Mouse (Mus musculus): ENCODE data around the gene Gpr89. TPM values are rescaled to one million over a fixed set of nuclear protein-coding genes. Genes with fewer than 3 reads are reported as not detected.

The Gpr89 gene
- total RNA-seq, 2 experiments from 2014 or later: 20.0 to 29.7 TPM

- ATAC-seq (replicated peaks; ENCODE audit: poor library complexity): no peak
Measured at GRCm38 (mm10) chr3:96825261-96825660, 79.9 kb downstream of the Gpr89 start.

- ATAC-seq (replicated peaks; ENCODE audit: poor library complexity): no peak
Measured at GRCm38 (mm10) chr3:96824614-96825013, 80.5 kb downstream of the Gpr89 start.

- ATAC-seq (replicated peaks; ENCODE audit: poor library complexity): no peak
Measured at GRCm38 (mm10) chr3:96823701-96824100, 81.4 kb downstream of the Gpr89 start.

GRCm38 (mm10) chr3:96821581-96821980 lies 83.6 kb downstream of the Gpr89 start:
- no peak for ATAC-seq (replicated peaks; ENCODE audit: poor library complexity)

GRCm38 (mm10) chr3:96820116-96820915 lies 84.8 kb downstream of the Gpr89 start:
- peak; percentile 29; the same call in 1 of the 2 replicates for ATAC-seq (replicated peaks; ENCODE audit: poor library complexity)

Other genes with a start within 250 kb of the Gpr89 start
- not detected in 2 replicates for gene Ankrd35, start 235.2 kb downstream of the Gpr89 start, total RNA-seq (2015)
- gene Ankrd35, start 235.2 kb downstream of the Gpr89 start, total RNA-seq (2017): not detected in 2 replicates
- 4.0 and 8.1 TPM in 2 replicates for gene Pias3, start 209.0 kb downstream of the Gpr89 start, total RNA-seq (2015)
- gene Pias3, start 209.0 kb downstream of the Gpr89 start, total RNA-seq (2017): 2.6 and 6.7 TPM in 2 replicates
- gene Nudt17, start 196.8 kb downstream of the Gpr89 start, total RNA-seq (2015): 0.59 TPM in 1 of 2 replicates, not detected in the other
- gene Nudt17, start 196.8 kb downstream of the Gpr89 start, total RNA-seq (2017): not detected in 2 replicates
- 31.2 and 35.2 TPM in 2 replicates for gene Polr3c, start 177.7 kb downstream of the Gpr89 start, total RNA-seq (2015)
- gene Polr3c, start 177.7 kb downstream of the Gpr89 start, total RNA-seq (2017): 19.8 and 27.7 TPM in 2 replicates
- 71.4 and 76.5 TPM in 2 replicates for gene Rnf115, start 177.7 kb downstream of the Gpr89 start, total RNA-seq (2015)
- gene Rnf115, start 177.7 kb downstream of the Gpr89 start, total RNA-seq (2017): 70.7 and 81.6 TPM in 2 replicates
- not detected in 2 replicates for gene Pdzk1, start 76.1 kb downstream of the Gpr89 start, total RNA-seq (2015)
- not detected in 2 replicates for gene Pdzk1, start 76.1 kb downstream of the Gpr89 start, total RNA-seq (2017)
- gene Cd160, start 76.0 kb downstream of the Gpr89 start, total RNA-seq (2015): 0.98 and 2.1 TPM in 2 replicates
- gene Cd160, start 76.0 kb downstream of the Gpr89 start, total RNA-seq (2017): 0.57 TPM in 1 of 2 replicates, not detected in the other
- 0.17 TPM in 1 of 2 replicates, not detected in the other for gene Gja5, start 653 bp downstream of the Gpr89 start, total RNA-seq (2015)
- not detected in 2 replicates for gene Gja5, start 653 bp downstream of the Gpr89 start, total RNA-seq (2017)
- gene Gja8, start 20.7 kb upstream of the Gpr89 start, total RNA-seq (2015): not detected in 2 replicates
- not detected in 2 replicates for gene Gja8, start 20.7 kb upstream of the Gpr89 start, total RNA-seq (2017)

Data from megakaryocyte progenitor cell, adult 5-6 weeks (primary cell).